Mouse (Mus musculus) neutrophil, adult 83 days (primary cell): ENCODE measurements around the gene Gpsm2. TPM values are rescaled to one million over a fixed set of nuclear protein-coding genes. Genes with fewer than 3 reads are reported as not detected.

Source experiments
- total RNA-seq, 2 experiments: library from RNA; stranded (reverse); gene quantifications; one replicate each; pipeline ENCODE4 v1.2.4; 2023

Gpsm2 gene
- total RNA-seq: 10 to 100 TPM; 24.5 to 32.1 TPM

DNA sequence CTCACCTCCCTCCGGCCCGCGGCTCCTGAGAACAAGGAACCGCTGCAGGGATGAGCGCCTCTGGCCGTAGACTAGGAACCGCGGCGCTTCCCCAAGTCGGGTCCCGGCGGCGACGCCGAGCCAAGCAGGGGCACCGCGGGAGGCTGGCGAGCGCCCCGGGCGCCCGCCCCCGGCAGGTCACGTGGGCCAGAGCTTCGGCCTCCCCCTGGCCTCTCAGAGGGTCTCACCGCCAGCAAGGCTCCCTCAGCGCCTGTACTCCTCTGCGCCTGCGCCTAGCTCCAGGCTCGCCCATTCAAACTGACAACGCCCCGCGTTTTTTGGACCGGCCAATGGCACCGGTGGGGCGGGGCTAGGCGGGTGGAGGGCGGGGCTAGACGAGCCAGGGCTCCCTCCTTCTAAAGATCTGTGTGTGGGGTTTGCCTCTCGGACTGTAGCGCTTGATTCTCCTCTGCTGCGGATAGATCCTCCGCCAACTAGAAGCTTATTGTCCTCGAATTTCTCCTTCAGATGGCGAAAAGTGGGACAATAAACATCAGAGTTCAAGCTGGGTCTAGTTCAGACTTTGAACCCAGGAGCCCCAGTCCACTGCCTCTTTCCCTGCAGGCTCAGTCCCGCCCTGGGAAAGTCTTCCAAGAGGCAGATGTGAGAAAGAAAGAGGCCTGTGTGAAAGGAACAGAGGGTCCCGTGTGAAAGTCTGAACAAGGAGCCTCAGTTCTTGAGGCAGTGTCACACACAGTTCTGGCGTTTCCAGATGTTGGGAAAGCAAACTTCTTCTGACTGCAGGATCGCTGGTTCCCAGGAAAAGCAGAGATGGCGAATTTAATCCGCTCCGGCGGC is at the start of gene Gpsm2:
Gene Gpsm2 (minus strand): TSS at position 274 of the 837 bp plus-strand sequence.

DNA sequence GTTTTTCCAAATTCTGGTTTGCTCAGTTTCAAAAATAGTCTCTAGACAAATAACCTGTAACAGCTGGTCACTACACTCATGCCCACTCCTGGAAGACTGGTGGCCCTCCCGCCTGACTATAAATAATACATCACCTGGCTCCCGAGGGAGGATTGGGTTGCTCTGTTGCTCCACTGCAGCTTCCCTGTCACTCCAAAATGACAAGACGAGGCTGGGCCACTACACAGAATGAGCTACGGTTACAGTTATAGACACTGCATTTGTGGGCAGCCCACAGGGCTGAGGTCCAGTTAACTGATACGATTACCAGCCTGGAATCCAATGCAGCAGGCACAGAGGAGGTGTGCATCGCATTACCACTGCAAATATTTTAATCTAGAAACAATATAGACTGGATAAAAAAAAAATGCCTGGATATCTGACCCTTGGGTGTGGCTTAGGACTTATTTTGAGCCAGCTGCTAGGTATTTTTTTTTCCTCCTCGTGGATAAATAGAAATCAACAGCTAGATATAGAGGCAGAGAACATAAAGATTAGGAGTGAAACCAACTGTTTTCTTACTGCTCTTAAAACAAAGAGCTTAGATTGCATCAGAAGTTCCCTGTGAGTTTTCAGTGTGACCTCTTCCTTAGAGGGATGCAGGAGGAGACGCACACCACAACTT is 17.1 kb upstream of the Gpsm2 start, which contains the start of gene Aknad1:
Gene Aknad1 (plus strand): TSS at position 614 of the 664 bp plus-strand sequence.

DNA sequence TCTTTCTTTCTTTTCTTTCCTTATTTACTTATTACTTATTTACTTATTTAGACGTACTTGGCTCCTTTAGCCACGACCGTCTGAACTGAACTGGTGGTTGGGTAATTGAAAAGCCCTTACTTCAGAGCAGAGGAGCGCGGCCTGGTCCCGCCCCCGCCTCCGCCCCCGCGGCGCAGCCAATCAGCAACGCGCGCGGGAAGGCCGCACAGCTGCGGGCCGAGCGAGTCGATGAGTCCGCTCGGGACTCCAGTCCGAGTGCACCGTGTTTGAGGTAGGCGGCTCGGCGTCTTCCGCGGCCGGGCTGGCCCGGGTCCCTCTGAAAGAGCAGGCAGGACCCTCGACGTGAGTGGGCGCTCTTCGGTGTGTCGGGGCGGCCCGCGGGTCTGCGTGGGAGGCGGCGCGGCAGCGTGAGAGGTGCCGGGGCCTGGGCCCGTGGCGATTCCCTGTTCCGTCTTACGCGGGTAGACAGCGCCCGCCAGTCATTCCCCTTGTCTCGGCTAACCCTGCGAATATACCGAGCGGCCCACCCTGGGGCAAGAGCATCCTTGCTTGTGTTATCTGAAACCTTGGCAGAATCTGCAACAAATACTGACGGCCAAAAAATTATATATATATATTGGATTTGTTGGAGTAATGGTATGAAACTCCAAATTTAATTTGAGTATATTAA is 68.3 kb downstream of the Gpsm2 start, which contains the start of gene Clcc1:
Gene Clcc1 (plus strand): TSS at position 204 of the 670 bp plus-strand sequence.

Other genes starting within 250 kb of the Gpsm2 start
- not detected for gene 1700013F07Rik, start 188.2 kb downstream of the Gpsm2 start, total RNA-seq
- not detected for gene 5330417C22Rik, start 185.8 kb downstream of the Gpsm2 start, total RNA-seq
- gene Tmem167b, start 159.8 kb downstream of the Gpsm2 start, total RNA-seq: 10 to 100 TPM; 29.5 to 32.9 TPM
- 10 to 100 TPM; 42.8 to 48.1 TPM for gene Taf13, start 150.6 kb downstream of the Gpsm2 start, total RNA-seq
- 1 to 10 TPM; 5.7 to 7.9 TPM for gene Wdr47, start 131.0 kb downstream of the Gpsm2 start, total RNA-seq
- gene Clcc1, start 68.4 kb downstream of the Gpsm2 start, total RNA-seq: 10 to 100 TPM; 17.9 to 21.8 TPM
- under 1 TPM; 0.07 to 0.53 TPM for gene Aknad1, start 17.3 kb upstream of the Gpsm2 start, total RNA-seq
- 10 to 100 TPM; 38.1 to 52.3 TPM for gene Stxbp3, start 118.2 kb upstream of the Gpsm2 start, total RNA-seq
- gene Fndc7, start 167.7 kb upstream of the Gpsm2 start, total RNA-seq: under 1 TPM in 1 of 2 experiments, not detected in 1; 0.22 TPM
- gene Prpf38b, start 189.4 kb upstream of the Gpsm2 start, total RNA-seq: 10 to 100 TPM; 80.0 to 93.5 TPM
- gene Henmt1, start 217.6 kb upstream of the Gpsm2 start, total RNA-seq: not detected
- gene Gm9857, start 218.1 kb upstream of the Gpsm2 start, total RNA-seq: not detected